Mouse (Mus musculus): ENCODE data around the gene Zfp277. TPM values are rescaled to one million over a fixed set of nuclear protein-coding genes. Genes with fewer than 3 reads are reported as not detected.

Gene Zfp277
- polyA plus RNA-seq, 1 experiment = 2.2 TPM

DNA sequence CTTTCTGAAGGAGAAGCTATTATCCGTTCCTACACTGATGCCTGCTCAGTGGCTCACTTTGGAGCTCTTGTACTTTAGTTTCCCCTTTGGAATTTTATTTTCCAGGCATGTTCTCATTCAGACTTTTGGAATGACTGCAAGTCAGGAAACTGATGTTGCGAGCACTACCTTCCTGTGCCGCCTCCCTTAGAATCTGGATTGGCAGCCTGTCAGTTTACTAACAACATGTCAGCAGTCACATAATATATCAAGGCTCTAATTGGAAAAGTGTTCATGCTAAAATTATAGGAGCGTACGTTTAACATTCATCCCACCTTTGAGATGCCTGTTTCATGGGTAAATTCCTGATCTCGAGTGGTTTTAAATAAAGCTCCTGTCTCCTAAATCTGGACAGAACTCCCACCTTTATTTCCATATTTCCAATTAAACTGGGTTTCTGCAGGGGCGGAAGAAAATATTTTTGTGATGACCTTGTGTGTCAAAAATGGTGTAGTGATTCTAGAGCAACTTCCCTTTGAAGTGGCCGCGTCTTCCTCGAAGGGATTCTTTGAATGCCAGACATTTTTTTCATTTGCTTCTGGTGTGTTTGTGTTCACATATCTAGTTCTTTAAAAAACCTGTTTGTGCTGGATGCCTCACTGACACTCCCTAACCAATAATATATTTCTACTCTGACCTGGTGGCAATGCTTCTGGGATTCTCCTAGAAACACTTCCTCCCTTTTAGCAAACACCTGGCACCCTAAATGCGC is 26.1 kb upstream of the Zfp277 start:
- Histone ChIP-seq H3K27me3 (ENCODE audit: control insufficient read depth, insufficient read depth, low read length) (no peaks in the 10 kb centered on the region), H3K4me1 (ENCODE audit: control insufficient read depth, insufficient read depth, insufficient read length, low read length) (no peaks in the 10 kb centered on the region), H3K36me3 (ENCODE audit: control insufficient read depth, insufficient read depth, low read length) (no peaks in the 10 kb centered on the region), H3K27ac (ENCODE audit: insufficient read depth, low read depth, low read length) (no peak overlapping the region), H3K4me3 (ENCODE audit: low read depth, low read length) (no peak overlapping the region)
- TF ChIP-seq CTCF (IDR thresholded peaks at IDR 0.05; ENCODE audit: extremely low read depth, insufficient read length, insufficient replicate concordance, low read depth, low read length) (no peak), POLR2A (IDR thresholded peaks at IDR 0.05; ENCODE audit: low read depth, low read length) (no peak)
- 57% methylated on average over 11 of the region's 11 CpGs for WGBS

DNA sequence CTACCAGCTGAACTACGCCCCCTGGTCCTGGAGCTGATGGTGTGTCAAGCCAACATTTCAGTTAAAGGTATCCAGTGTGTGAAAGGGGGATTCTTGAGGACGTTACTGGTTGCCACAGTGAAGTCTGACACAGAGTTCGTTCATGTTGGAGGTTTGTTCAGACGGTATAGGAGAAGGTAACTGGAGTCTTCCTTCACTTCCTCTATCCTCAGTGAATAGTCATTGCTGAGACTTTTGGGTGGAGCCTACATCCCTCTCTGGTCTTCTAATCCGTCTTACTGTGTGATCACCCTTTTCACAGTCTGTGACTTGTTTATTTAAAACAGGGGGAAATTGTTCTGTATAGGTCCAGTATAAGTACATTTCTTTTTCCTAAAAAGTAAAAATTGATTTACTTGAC is 23.3 kb upstream of the Zfp277 start:
- no peaks in the 10 kb centered on the region for H3K27me3 ChIP-seq (ENCODE audit: control insufficient read depth, insufficient read depth, low read length)
- WGBS = 77% methylated on average over 5 of the region's 5 CpGs
- no peaks in the 10 kb centered on the region for H3K4me1 ChIP-seq (ENCODE audit: control insufficient read depth, insufficient read depth, insufficient read length, low read length)
- no peaks in the 10 kb centered on the region for H3K36me3 ChIP-seq (ENCODE audit: control insufficient read depth, insufficient read depth, low read length)
- H3K27ac ChIP-seq (ENCODE audit: insufficient read depth, low read depth, low read length) = no peak overlapping the region
- TF ChIP-seq POLR2A (IDR thresholded peaks at IDR 0.05; ENCODE audit: low read depth, low read length) (no peak), CTCF (IDR thresholded peaks at IDR 0.05; ENCODE audit: extremely low read depth, insufficient read length, insufficient replicate concordance, low read depth, low read length) (no peak)
- H3K4me3 ChIP-seq (ENCODE audit: low read depth, low read length) = no peak overlapping the region

DNA sequence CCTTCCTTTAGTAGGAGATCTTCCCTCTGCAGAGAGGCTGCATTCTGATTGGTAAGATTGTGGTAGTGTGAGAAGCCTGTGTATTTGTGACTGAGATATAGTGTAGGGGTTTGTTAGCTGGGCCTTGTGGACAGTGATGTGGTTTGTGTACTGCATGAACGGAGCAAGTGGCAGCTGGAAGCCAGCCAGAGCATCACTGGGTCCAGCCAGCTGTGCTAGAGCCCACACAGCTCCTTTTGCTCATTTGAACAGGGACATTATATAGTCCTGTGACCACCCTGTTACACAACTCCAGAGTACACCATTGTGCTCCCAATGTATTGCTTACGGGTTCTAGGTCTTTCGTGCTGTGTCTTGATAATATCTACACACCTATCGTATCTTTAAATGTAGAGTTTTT is 22.5 kb upstream of the Zfp277 start:
- H3K4me1 ChIP-seq (ENCODE audit: control insufficient read depth, insufficient read depth, insufficient read length, low read length) = no peaks in the 10 kb centered on the region

DNA sequence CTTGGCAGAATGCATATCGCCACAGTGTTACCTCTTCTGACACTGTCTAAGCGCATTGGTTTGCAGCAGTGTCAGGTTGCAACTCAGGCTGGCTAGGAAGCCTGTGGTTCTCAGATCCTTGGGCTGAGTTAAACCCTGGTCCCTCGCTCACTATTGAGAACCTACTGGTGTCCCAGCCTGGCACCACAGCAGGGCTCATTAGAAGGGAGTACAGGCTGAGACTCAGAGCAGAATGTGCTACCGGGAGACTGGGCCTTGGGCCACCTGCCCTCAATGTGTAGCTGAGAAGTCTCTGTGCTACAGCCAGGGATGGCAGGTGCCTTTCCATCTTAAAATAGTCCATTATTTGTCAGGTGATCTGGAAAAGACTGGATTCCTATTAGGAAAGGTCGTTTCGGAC is 18.6 kb upstream of the Zfp277 start:
- H3K36me3 ChIP-seq (ENCODE audit: control insufficient read depth, insufficient read depth, low read length) = no peaks in the 10 kb centered on the region
- WGBS = 83% methylated on average over 6 of the region's 6 CpGs
- no peaks in the 10 kb centered on the region for H3K4me1 ChIP-seq (ENCODE audit: control insufficient read depth, insufficient read depth, insufficient read length, low read length)
- H3K27ac ChIP-seq (ENCODE audit: insufficient read depth, low read depth, low read length) = no peak overlapping the region
- TF ChIP-seq CTCF (IDR thresholded peaks at IDR 0.05; ENCODE audit: extremely low read depth, insufficient read length, insufficient replicate concordance, low read depth, low read length) = no peak
- TF ChIP-seq POLR2A (IDR thresholded peaks at IDR 0.05; ENCODE audit: low read depth, low read length) = no peak
- H3K4me3 ChIP-seq (ENCODE audit: low read depth, low read length) = no peak overlapping the region
- H3K27me3 ChIP-seq (ENCODE audit: control insufficient read depth, insufficient read depth, low read length) = no peaks in the 10 kb centered on the region

More for the DNA sequence above, 22.5 kb upstream of the Zfp277 start:
- Histone ChIP-seq H3K27me3 (ENCODE audit: control insufficient read depth, insufficient read depth, low read length) (no peaks in the 10 kb centered on the region), H3K27ac (ENCODE audit: insufficient read depth, low read depth, low read length) (no peak overlapping the region), H3K4me3 (ENCODE audit: low read depth, low read length) (no peak overlapping the region), H3K36me3 (ENCODE audit: control insufficient read depth, insufficient read depth, low read length) (no peaks in the 10 kb centered on the region)
- TF ChIP-seq POLR2A (IDR thresholded peaks at IDR 0.05; ENCODE audit: low read depth, low read length) = no peak
- TF ChIP-seq CTCF (IDR thresholded peaks at IDR 0.05; ENCODE audit: extremely low read depth, insufficient read length, insufficient replicate concordance, low read depth, low read length) = no peak
- 82% methylated on average over 4 of the region's 4 CpGs for WGBS

DNA sequence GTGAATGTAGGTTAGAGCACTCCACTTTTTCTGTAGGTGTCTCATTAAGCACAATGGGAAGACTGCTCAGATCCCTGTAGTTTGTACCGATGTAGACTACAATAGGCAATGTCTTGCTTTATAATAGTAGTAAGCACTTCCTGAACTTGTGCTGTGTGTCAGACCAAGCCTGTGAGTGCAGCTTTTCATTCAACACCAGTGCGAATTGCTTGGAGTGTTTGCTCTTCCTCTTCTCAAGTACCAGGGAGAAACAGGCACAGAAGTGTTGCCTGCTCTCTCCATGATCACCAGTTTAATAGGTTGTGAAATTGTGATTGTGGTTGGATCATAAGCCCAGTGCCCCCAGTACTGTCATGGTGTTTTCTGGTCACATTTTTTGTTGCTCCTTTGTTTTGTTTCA is 18.1 kb upstream of the Zfp277 start:
- no peaks in the 10 kb centered on the region for H3K36me3 ChIP-seq (ENCODE audit: control insufficient read depth, insufficient read depth, low read length)
- no peak overlapping the region for H3K27ac ChIP-seq (ENCODE audit: insufficient read depth, low read depth, low read length)
- H3K4me1 ChIP-seq (ENCODE audit: control insufficient read depth, insufficient read depth, insufficient read length, low read length) = no peaks in the 10 kb centered on the region
- 73% methylated on average over 2 of the region's 2 CpGs for WGBS
- H3K4me3 ChIP-seq (ENCODE audit: low read depth, low read length) = no peak overlapping the region
- no peaks in the 10 kb centered on the region for H3K27me3 ChIP-seq (ENCODE audit: control insufficient read depth, insufficient read depth, low read length)
- no peak for TF ChIP-seq CTCF (IDR thresholded peaks at IDR 0.05; ENCODE audit: extremely low read depth, insufficient read length, insufficient replicate concordance, low read depth, low read length)
- TF ChIP-seq POLR2A (IDR thresholded peaks at IDR 0.05; ENCODE audit: low read depth, low read length) = no peak

DNA sequence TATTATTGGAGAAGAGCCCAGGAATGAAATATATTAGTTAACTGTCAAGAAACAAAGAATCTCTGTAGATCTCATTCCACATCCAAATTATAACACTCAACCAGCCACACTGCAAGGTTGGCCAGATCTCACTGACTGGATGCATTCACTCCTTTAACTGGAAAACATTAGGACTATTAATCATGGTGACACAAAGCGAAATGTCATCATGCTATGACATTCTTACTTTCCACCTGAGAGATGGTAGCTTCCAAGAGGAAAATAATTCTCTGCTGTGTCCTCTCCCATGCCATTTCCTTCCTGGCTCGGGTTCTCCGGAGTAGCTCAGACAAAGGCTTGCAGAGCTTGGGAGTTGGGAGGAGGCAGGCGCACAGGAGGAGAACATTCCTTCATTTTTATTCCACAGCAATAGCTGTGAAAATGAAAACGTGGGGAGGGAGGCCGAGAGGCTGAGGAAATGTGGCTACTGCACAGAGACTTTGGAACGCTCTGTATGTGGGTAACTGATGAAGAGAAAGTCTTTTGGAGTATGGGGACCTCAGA is 17.1 kb upstream of the Zfp277 start:
- Histone ChIP-seq H3K4me3 (ENCODE audit: low read depth, low read length) (no peak overlapping the region), H3K27me3 (ENCODE audit: control insufficient read depth, insufficient read depth, low read length) (no peaks in the 10 kb centered on the region), H3K36me3 (ENCODE audit: control insufficient read depth, insufficient read depth, low read length) (no peaks in the 10 kb centered on the region), H3K27ac (ENCODE audit: insufficient read depth, low read depth, low read length) (no peak overlapping the region), H3K4me1 (ENCODE audit: control insufficient read depth, insufficient read depth, insufficient read length, low read length) (no peaks in the 10 kb centered on the region)
- TF ChIP-seq POLR2A (IDR thresholded peaks at IDR 0.05; ENCODE audit: low read depth, low read length) = no peak
- no peak for TF ChIP-seq CTCF (IDR thresholded peaks at IDR 0.05; ENCODE audit: extremely low read depth, insufficient read length, insufficient replicate concordance, low read depth, low read length)
- WGBS = 77% methylated on average over 7 of the region's 7 CpGs

DNA sequence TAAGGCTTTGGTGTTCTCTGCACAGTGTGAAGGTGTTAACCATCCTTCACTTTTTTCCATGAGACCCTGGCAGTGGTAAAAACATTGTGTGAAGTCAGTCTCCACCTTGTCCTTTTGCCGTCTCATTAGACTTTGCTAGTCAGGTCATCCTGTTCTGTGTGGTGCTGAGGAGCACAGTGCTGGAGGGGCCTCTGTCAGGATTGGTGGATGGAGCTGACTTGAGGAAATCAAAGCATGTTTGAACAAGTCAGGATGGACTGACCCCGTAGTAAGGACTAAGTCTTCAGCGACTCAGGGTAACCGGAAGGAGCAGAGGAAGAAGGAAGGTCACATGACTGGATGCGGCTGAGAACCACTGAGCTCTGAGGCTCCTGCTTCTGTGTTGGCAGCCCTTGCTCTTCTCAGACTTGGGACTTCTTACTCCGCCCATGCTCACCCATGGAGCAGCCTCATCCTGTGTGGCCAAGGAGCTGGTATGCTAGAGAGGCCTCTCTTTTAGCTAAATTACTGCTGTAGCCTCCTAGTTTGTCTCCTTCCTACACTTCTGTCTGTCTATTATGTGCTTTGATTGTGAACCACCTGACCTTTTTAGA is 14.1 kb upstream of the Zfp277 start:
- TF ChIP-seq POLR2A (IDR thresholded peaks at IDR 0.05; ENCODE audit: low read depth, low read length) (no peak), CTCF (IDR thresholded peaks at IDR 0.05; ENCODE audit: extremely low read depth, insufficient read length, insufficient replicate concordance, low read depth, low read length) (no peak)
- Histone ChIP-seq H3K4me3 (ENCODE audit: low read depth, low read length) (no peak overlapping the region), H3K27me3 (ENCODE audit: control insufficient read depth, insufficient read depth, low read length) (no peaks in the 10 kb centered on the region), H3K27ac (ENCODE audit: insufficient read depth, low read depth, low read length) (no peak overlapping the region), H3K36me3 (ENCODE audit: control insufficient read depth, insufficient read depth, low read length) (no peaks in the 10 kb centered on the region), H3K4me1 (ENCODE audit: control insufficient read depth, insufficient read depth, insufficient read length, low read length) (no peaks in the 10 kb centered on the region)
- WGBS = 73% methylated on average over 6 of the region's 6 CpGs

All from small intestine, adult 2 months (tissue).